Comparison of ENCODE assay signal across 17 mouse cellular contexts in the genomic region with DNA sequence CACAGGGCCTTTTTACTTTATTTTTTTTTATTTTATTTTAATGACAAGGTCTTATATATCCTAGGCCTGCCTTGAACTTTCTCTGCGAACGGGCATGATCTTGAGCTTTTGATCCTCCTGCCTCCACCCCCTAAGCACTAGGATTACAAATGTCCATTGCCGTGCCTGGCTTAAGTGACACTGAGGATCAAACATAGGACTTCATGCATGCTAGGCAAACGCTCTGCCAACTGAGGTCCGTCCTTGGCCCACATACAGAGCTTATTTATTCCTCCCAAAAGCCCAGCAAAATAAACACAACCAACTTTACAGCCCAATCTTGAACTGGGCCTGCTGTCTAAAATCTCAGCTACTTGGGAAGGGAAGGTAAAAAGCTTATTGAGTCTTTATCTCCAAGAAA. TPM values are rescaled to one million over a fixed set of nuclear protein-coding genes. Genes with fewer than 3 reads are reported as not detected.
DNase-seq lines count a peak whose midpoint lies in the region; ATAC-seq lines count a peak whose summit lies in the region.
"Had no signal": no experiment of that assay in that cellular context is flagged by ENCODE, and none has a peak within 500 bp of the region (broad histone marks: within the 10 kb centered on the region; RNA-seq: fewer than 3 reads in every experiment).

No protein-coding gene starts in this region.

- no peaks in the 10 kb centered on the region for H3K4me1 ChIP-seq in midbrain, embryonic 15.5 days
- H3K4me1 ChIP-seq: embryonic facial prominence, embryonic 10.5 days; embryonic facial prominence, embryonic 12.5 days; forebrain, embryonic 13.5 days; forebrain, embryonic 15.5 days had no signal

- 56% methylated on average over 5 of the region's 5 CpGs for WGBS in midbrain, embryonic 15.5 days

- no peaks in the 10 kb centered on the region for H3K36me3 ChIP-seq in midbrain, embryonic 15.5 days (replicated peaks)
- H3K36me3 ChIP-seq: embryonic facial prominence, embryonic 10.5 days; embryonic facial prominence, embryonic 12.5 days; forebrain, embryonic 15.5 days had no signal

- no peak for ATAC-seq in midbrain, embryonic 15.5 days (replicated peaks)
- ATAC-seq: activated CD4-positive, CD25-positive, alpha-beta regulatory T cell, adult 4 months; forebrain, embryonic 13.5 days; forebrain, embryonic 15.5 days; Patski had no signal

- H3K27ac ChIP-seq in midbrain, embryonic 15.5 days, result no peak overlapping the region
- H3K27ac ChIP-seq: embryonic facial prominence, embryonic 10.5 days; embryonic facial prominence, embryonic 12.5 days; forebrain, embryonic 13.5 days; forebrain, embryonic 15.5 days had no signal

- H3K9ac ChIP-seq in midbrain, embryonic 15.5 days, result no peak overlapping the region
- H3K9ac ChIP-seq: embryonic facial prominence, embryonic 12.5 days; forebrain, embryonic 13.5 days; forebrain, embryonic 15.5 days; forebrain, postnatal 0 days had no signal

- no peak overlapping the region for H3K4me3 ChIP-seq in midbrain, embryonic 15.5 days
- H3K4me3 ChIP-seq: embryonic facial prominence, embryonic 10.5 days; embryonic facial prominence, embryonic 12.5 days; forebrain, embryonic 13.5 days; forebrain, embryonic 15.5 days had no signal

- H3K4me2 ChIP-seq in midbrain, embryonic 15.5 days, result no peak overlapping the region
- H3K4me2 ChIP-seq: embryonic facial prominence, embryonic 12.5 days; forebrain, embryonic 13.5 days; forebrain, embryonic 15.5 days had no signal

- H3K27me3 ChIP-seq in midbrain, embryonic 15.5 days (replicated peaks), result no peaks in the 10 kb centered on the region
- H3K27me3 ChIP-seq: embryonic facial prominence, embryonic 12.5 days; forebrain, embryonic 15.5 days; Patski had no signal

- H3K9me3 ChIP-seq in midbrain, embryonic 15.5 days, result no peaks in the 10 kb centered on the region
- H3K9me3 ChIP-seq: embryonic facial prominence, embryonic 10.5 days; embryonic facial prominence, embryonic 12.5 days; forebrain, embryonic 13.5 days; forebrain, embryonic 15.5 days had no signal

- DNase-seq in adrenal gland, postnatal 10 days, result peak; percentile 52
- no peak for DNase-seq in adrenal gland, postnatal 4 days (ENCODE audit: low spot score in 2 of 2)
- peak; percentile 50 to 53 for DNase-seq in adrenal gland, postnatal 36 days
- no peak for DNase-seq in adrenal gland, adult 8-10 months
- DNase-seq in Muller cell, postnatal 12 days (ENCODE audit: inconsistent ontology term), result peak; percentile 16
- DNase-seq: cerebellum, adult 11-12 months; cerebellum, adult 2 months; cerebellum, adult 9-10 months; cerebellum, postnatal 25 days; forebrain, postnatal 0 days had no signal

RNA-seq across cellular contexts. Expression of gene Furin, which starts 7.5 kb away (rescaled TPM):
- 100 to 1,000 TPM; 113 to 129 TPM for total RNA-seq in adrenal gland, postnatal 10 days (2021)
- total RNA-seq in adrenal gland, postnatal 4 days (2021), result 100 to 1,000 TPM; 137 to 140 TPM
- 100 to 1,000 TPM; 155 to 170 TPM for total RNA-seq in adrenal gland, postnatal 36 days (2021)
- 100 to 1,000 TPM; 153 to 192 (median 166) TPM for total RNA-seq in adrenal gland, adult 8-10 months (2022)
- polyA plus RNA-seq in midbrain, embryonic 15.5 days (2015; fragmentation: Nextera tagmentation; extraction: Ambion mirVana), result 5.7 and 6.3 TPM in 2 replicates

RNA-seq across cellular contexts. Expression of gene Fes, which starts 25.0 kb away (rescaled TPM):
- 10 to 100 TPM; 13.2 to 17.1 TPM for total RNA-seq in adrenal gland, postnatal 10 days (2021)
- 10 to 100 TPM; 19.3 to 21.1 TPM for total RNA-seq in adrenal gland, postnatal 4 days (2021)
- 10 to 100 TPM in 1 of 2 experiments, 1 to 10 TPM in 1; 7.5 to 11.4 TPM for total RNA-seq in adrenal gland, postnatal 36 days (2021)
- total RNA-seq in adrenal gland, adult 8-10 months (2022), result 10 to 100 TPM in 3 of 4 experiments, 1 to 10 TPM in 1; 7.1 to 20.3 (median 15.2) TPM
- polyA plus RNA-seq in midbrain, embryonic 15.5 days (2015; fragmentation: Nextera tagmentation; extraction: Ambion mirVana), result 4.4 and 4.8 TPM in 2 replicates

RNA-seq across cellular contexts. Expression of gene Man2a2, which starts 41.6 kb away (rescaled TPM):
- total RNA-seq in adrenal gland, postnatal 10 days (2021), result 10 to 100 TPM; 56.2 to 93.5 TPM
- 100 to 1,000 TPM; 106 to 111 TPM for total RNA-seq in adrenal gland, postnatal 4 days (2021)
- 10 to 100 TPM; 81.4 to 94.8 TPM for total RNA-seq in adrenal gland, postnatal 36 days (2021)
- total RNA-seq in adrenal gland, adult 8-10 months (2022), result 100 to 1,000 TPM in 3 of 4 experiments, 10 to 100 TPM in 1; 92.4 to 158 (median 132) TPM
- polyA plus RNA-seq in midbrain, embryonic 15.5 days (2015; fragmentation: Nextera tagmentation; extraction: Ambion mirVana), result 26.4 and 28.2 TPM in 2 replicates

Comparison
In these comparisons a context has a peak if more than half of its experiments do, and no peak if none do; other contexts are left out.
1. DNase-seq: peak in adrenal gland, postnatal 10 days (single experiment), adrenal gland, postnatal 36 days (2 of 2) and Muller cell, postnatal 12 days (single experiment); none in adrenal gland, postnatal 4 days (0 of 2) and adrenal gland, adult 8-10 months (single experiment).